Mouse (Mus musculus) urinary bladder, postnatal 36 days (tissue): ENCODE measurements around the gene Dbn1.
A peak's percentile ranks its signal among the peaks of the same experiment; 100 is the strongest.
"Not testable (repeated sequence)": the region's sequence is repeated elsewhere in the genome, so short reads cannot be mapped to it uniquely, and the experiment has no call there.

ENCODE experiments used
- DNase-seq, 2 experiments: peaks; one replicate each; pipeline ENCODE4 v3.0.0; 2022; ENCODE audit warnings: low spot score in 2 of 2, mixed read lengths in 1 of 2

Dbn1 gene

GRCm38 (mm10) chr13:55450511-55450980 lies 37.4 kb downstream of the Dbn1 start:
- peak in 1 of 2 experiments; percentile 76 for DNase-seq

GRCm38 (mm10) chr13:55449679-55450441 lies 38.1 kb downstream of the Dbn1 start:
- no peak for DNase-seq

- DNase-seq = no peak
Measured at GRCm38 (mm10) chr13:55449205-55449604, 38.7 kb downstream of the Dbn1 start.

- no peak for DNase-seq
Measured at GRCm38 (mm10) chr13:55448131-55448530, 39.8 kb downstream of the Dbn1 start.

GRCm38 (mm10) chr13:55447543-55447943 lies 40.4 kb downstream of the Dbn1 start:
- no peak for DNase-seq

GRCm38 (mm10) chr13:55446483-55447105 lies 41.3 kb downstream of the Dbn1 start:
- DNase-seq = no peak

GRCm38 (mm10) chr13:55445361-55446091 lies 42.4 kb downstream of the Dbn1 start:
- DNase-seq = no peak

GRCm38 (mm10) chr13:55444937-55445315 lies 43.0 kb downstream of the Dbn1 start, which contains the start of gene Grk6:
TSS of gene Grk6 (plus strand) at chr13:55445072.
- peak; percentile 99 for DNase-seq

- no peak for DNase-seq
Measured at GRCm38 (mm10) chr13:55444286-55444936, 43.5 kb downstream of the Dbn1 start.

- no peak for DNase-seq
Measured at GRCm38 (mm10) chr13:55443799-55444285, 44.1 kb downstream of the Dbn1 start.

- DNase-seq = not testable (repeated sequence)
Measured at GRCm38 (mm10) chr13:55437111-55437629, 50.7 kb downstream of the Dbn1 start.

- no peak for DNase-seq
Measured at GRCm38 (mm10) chr13:55431889-55432685, 55.8 kb downstream of the Dbn1 start.

GRCm38 (mm10) chr13:55430566-55430965 lies 57.3 kb downstream of the Dbn1 start:
- no peak for DNase-seq

GRCm38 (mm10) chr13:55429226-55429888 lies 58.6 kb downstream of the Dbn1 start:
- peak; percentile 61 to 75 for DNase-seq

GRCm38 (mm10) chr13:55426613-55427012 lies 61.3 kb downstream of the Dbn1 start, which contains the start of gene F12:
TSS of gene F12 (minus strand) at chr13:55426793.
- no peak for DNase-seq
